Mouse (Mus musculus) adrenal gland, postnatal 10 days (tissue): Measurements from ENCODE around the gene Pkd1. TPM values are rescaled to one million over a fixed set of nuclear protein-coding genes. Genes with fewer than 3 reads are reported as not detected.

Source experiments
- DNase-seq: peaks from one replicate; pipeline ENCODE4 v3.0.0; 2021; ENCODE audit warnings: mixed read lengths
- long read RNA-seq, 2 experiments: library from polyadenylated mRNA; stranded (forward); transcript quantifications; one replicate each; pipeline ENCODE4 v2.0.0; 2021
- total RNA-seq, 2 experiments: library from RNA; stranded (reverse); gene quantifications; 2 replicates each; pipeline ENCODE4 v1.2.3; 2021

Pkd1 gene
- 10 to 100 TPM; 40.2 to 51.0 TPM for total RNA-seq
- long read RNA-seq, experiment 1, partial matches to known transcripts = 1 of 14 reads
- long read RNA-seq, experiment 1, other reads (novel, unspliced or antisense) = 13 of 14 reads
- long read RNA-seq, experiment 2, partial matches to known transcripts = 6 of 14 reads
- long read RNA-seq, experiment 2, other reads (novel, unspliced or antisense) = 8 of 14 reads

- DNase-seq = peak; percentile 99
Measured at GRCm38 (mm10) chr17:24549618-24550415, at the start of gene Pkd1. Pkd1 (plus strand) TSS chr17:24549834.

GRCm38 (mm10) chr17:24502208-24502607, 47.4 kb upstream of the Pkd1 start:
- no peak for DNase-seq

GRCm38 (mm10) chr17:24504085-24504484, 45.5 kb upstream of the Pkd1 start:
- no peak for DNase-seq

- no peak for DNase-seq
Measured at GRCm38 (mm10) chr17:24505286-24505955, 44.2 kb upstream of the Pkd1 start.

- DNase-seq = peak; percentile 66
Measured at GRCm38 (mm10) chr17:24506332-24507070, 43.1 kb upstream of the Pkd1 start.

- no peak for DNase-seq
Measured at GRCm38 (mm10) chr17:24507129-24507664, 42.4 kb upstream of the Pkd1 start.

GRCm38 (mm10) chr17:24507806-24508460, 41.7 kb upstream of the Pkd1 start:
- DNase-seq = peak; percentile 54

- DNase-seq = peak; percentile 77
Measured at GRCm38 (mm10) chr17:24513609-24514008, 36.0 kb upstream of the Pkd1 start.

- DNase-seq = no peak
Measured at GRCm38 (mm10) chr17:24514270-24515257, 35.1 kb upstream of the Pkd1 start.

- DNase-seq = no peak
Measured at GRCm38 (mm10) chr17:24520450-24520849, 29.2 kb upstream of the Pkd1 start.

- no peak for DNase-seq
Measured at GRCm38 (mm10) chr17:24524734-24525133, 24.9 kb upstream of the Pkd1 start.

- no peak for DNase-seq
Measured at GRCm38 (mm10) chr17:24527315-24527714, 22.3 kb upstream of the Pkd1 start.

GRCm38 (mm10) chr17:24527723-24528559, 21.7 kb upstream of the Pkd1 start, which contains the start of gene Traf7:
Traf7 (minus strand) TSS chr17:24527938.
- DNase-seq = peak; percentile 92

- no peak for DNase-seq
Measured at GRCm38 (mm10) chr17:24528560-24528918, 21.1 kb upstream of the Pkd1 start.

- DNase-seq = peak; percentile 74
Measured at GRCm38 (mm10) chr17:24529007-24529451, 20.6 kb upstream of the Pkd1 start.

GRCm38 (mm10) chr17:24529883-24530282, 19.8 kb upstream of the Pkd1 start:
- no peak for DNase-seq

- DNase-seq = no peak
Measured at GRCm38 (mm10) chr17:24530361-24531050, 19.1 kb upstream of the Pkd1 start.

GRCm38 (mm10) chr17:24531064-24531463, 18.6 kb upstream of the Pkd1 start:
- DNase-seq = no peak

GRCm38 (mm10) chr17:24532045-24532444, 17.6 kb upstream of the Pkd1 start:
- DNase-seq = no peak
